Mouse (Mus musculus): Measurements from ENCODE around the gene Kcp.

Kcp gene

DNA sequence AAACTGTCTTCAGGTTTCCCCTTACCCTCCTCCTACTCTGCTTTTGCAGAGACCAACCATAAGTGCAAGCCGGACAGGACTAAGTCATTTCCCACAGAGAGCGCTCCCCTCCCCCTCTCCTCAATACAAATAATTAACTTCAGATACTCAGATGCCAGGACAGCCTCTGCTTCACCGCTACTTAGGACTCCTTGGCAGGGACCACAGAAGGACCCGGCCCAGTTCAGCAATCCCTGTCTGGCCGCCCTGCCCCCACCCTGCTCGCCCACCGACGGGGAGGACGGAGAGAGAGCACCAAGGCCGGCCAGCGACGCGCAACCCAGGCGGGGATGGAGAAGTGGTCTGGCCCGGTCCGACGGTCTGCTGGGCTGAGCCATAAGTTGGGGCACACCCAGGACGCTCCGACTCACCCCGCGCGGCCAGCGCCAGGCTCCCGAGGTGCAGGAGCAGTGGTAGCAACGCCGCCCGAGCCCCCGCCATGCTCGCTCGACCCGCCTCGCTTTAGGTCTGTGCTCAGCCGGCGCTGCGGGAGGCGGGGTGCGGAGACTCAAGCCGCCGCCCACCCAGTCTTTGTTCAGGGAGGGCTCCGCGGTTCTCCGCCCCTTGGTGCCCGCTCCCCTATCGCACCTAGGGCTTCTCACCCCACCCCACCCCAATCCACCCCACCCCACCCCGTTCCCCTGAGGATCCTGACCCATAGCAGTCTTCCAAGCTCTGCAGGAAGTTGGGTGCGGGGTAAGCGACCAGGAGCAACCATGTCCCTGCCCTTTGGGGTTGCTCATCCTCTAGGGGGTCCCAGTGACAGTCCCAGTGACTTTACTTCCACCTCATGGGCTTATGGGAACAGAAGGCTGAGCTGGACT is at the start of gene Kcp:
TSS of gene Kcp (minus strand) at position 506 of the 863 bp plus-strand sequence.
- peak; percentile 67 for DNase-seq

- DNase-seq = no peak
These were observed 49.4 kb upstream of the Kcp start for GRCm38 (mm10) chr6:29557112-29557511.

DNA sequence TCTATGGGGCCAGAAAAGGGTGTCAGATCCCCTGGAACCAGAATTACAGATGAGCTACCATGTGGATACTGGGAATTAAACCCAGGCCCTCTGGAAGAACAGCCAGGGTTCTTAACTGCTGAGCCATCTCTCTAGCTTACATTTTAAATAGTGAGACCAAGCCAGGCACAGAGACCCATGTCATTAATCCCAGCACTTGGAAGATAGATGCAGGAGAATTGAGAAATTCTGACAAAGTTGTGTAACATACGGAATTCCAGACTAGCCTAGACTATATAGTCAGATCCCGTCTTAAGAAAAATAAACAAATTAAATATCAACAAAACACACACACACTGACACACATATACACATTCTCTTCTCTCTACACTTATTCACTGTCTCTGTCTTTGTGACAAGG is 44.8 kb upstream of the Kcp start:
- no peak for DNase-seq

DNA sequence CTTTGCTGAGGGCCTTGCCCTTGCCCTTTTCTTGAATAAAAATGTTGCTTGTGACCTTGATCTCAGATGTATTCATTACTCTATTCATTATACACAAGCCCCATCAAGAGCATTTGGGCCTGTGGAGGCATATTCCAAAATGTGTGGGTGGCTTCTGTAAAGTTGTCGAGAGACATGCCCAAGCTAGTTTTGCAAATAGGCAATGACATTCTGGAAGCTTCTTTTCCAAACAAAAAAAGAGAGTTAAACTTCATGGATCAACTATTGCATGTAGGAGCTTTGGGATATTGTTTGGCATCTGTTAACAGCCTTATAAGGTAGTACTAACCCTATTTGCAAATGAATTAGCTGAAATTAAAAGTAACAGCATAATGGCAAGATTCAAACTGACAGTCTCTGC is 40.3 kb upstream of the Kcp start:
- DNase-seq = no peak

GRCm38 (mm10) chr6:29547582-29547981 is 39.8 kb upstream of the Kcp start:
- DNase-seq = no peak

- DNase-seq = no peak
These were observed 37.9 kb upstream of the Kcp start for GRCm38 (mm10) chr6:29545611-29546010.

DNA sequence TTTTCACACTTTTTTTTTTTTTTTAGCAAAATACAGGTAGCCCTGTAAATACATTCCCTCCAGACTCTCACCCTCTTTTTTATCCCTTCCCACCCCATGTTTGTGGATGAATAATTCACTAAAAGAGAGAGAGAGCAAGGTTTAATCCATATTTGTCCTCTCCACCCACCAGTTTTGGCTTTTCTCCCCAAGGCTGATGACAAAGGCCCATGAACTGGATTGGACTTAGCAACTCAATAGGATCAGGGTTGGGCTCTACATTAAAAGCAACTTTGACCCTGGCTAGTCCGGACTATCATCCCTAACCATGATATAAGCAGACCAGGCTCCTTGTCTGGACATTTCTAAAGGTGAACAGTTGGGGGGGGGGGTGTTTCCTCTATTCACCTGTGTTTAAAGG is 33.2 kb upstream of the Kcp start:
- no peak for DNase-seq

- no peak for DNase-seq
These were observed 32.5 kb upstream of the Kcp start for GRCm38 (mm10) chr6:29540223-29540622.

DNA sequence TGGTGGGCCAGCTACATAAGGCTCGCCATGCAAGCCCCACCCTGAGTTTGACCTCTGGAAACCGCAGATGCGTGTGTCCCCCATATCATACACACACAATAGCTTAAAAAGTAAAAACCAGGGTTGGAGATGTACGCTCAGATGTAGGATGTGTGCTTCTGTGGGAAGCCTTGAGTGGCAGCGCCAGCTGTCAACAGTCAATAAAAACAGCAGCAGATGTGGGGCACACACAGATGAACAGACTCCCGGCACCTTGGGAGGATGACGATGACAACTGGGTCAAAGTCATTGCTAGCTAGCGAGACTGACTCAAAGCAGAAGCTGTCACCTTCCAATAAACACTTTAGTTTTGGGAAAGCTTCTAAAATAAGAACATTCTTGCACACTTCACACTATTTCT is 31.8 kb upstream of the Kcp start:
- DNase-seq = no peak

GRCm38 (mm10) chr6:29537221-29537620 is 29.5 kb upstream of the Kcp start:
- DNase-seq = no peak

GRCm38 (mm10) chr6:29536651-29537193 is 29.0 kb upstream of the Kcp start:
- no peak for DNase-seq

GRCm38 (mm10) chr6:29535316-29535715 is 27.6 kb upstream of the Kcp start:
- peak; percentile 80 for DNase-seq

GRCm38 (mm10) chr6:29530050-29530449 is 22.3 kb upstream of the Kcp start:
- DNase-seq = no peak

DNA sequence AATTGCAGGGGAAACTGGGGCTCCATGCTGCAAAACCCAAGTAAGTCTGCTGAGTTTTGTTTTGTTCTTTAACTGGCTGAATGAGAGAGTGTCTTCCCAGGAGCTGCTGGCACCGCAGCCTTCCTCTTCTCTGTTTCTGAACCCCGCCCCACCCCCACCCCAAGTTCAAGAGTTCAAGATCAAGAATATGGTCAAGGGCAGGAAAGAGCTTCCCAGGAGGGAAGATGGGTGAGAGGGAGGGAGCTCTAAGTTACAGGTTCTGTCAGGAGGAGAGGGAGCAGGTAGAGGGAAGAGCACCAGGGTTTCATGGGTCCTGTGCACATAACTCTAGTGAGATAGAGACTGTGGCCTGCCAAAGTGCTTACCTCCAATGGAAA is 21.7 kb upstream of the Kcp start:
- no peak for DNase-seq

DNA sequence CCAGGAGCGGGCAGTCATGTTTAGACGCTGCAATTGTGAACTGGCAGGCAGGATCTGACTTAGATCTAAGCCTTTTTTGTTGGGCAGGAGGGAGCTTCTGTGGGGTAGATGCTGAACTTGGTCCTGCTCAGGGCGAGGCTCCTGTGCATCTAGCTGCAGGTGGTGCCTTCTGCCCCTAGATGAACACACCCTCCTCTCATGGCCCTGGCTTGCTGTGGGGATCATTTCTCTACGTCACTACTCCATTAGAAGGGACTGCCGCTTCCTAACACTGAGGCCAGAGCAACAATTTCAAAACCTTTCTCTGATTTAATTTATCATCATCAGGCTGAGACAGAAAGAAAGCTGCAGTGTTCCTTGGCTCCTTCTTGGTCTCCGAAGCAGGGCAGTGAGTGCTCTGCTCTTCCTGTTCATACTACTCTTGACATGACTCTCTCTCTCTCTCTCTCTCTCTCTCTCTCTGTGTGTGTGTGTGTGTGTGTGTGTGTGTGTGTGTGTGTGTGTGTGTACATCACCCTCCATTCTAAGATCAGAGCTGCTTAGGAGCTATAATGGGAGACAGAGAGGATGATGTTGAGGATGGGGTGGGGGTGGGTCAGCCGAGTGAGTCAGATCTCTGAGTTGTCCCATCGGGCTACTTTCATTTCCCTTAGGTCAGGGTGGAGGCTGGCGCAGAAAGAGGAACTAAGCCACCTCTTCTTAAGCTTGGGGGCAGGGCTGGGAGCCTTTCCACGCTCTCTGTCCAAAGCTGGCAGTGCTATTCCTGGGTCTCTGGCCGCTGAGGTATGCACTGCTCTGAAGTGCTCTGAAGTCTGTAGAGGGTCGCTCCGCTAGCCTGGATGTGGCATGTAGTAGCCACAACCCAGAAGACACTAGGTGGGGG is 21.1 kb upstream of the Kcp start:
- no peak for DNase-seq

DNA sequence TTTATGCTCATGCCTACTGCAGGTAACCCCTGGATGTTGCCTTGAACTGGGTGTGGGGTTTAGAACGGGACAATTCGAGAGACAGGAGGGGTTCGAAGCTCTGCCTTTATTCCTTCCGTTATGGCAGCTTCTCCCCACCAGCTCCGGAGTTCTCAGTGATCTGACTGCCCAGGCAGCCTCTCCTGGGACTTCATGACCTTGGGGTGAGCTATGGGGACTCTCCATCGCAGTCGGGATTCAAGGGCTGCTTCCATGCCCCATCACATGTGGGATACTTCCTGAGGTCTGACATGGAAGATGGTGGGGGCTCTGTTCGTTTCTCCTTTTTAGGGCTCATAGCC is 20.4 kb upstream of the Kcp start:
- DNase-seq = no peak

GRCm38 (mm10) chr6:29527361-29528164 is 19.8 kb upstream of the Kcp start:
- no peak for DNase-seq

GRCm38 (mm10) chr6:29526281-29527251 is 18.8 kb upstream of the Kcp start, which contains the start of gene Irf5:
TSS of gene Irf5 (plus strand) at chr6:29526625.
- no peak for DNase-seq

GRCm38 (mm10) chr6:29525256-29525655 is 17.5 kb upstream of the Kcp start:
- DNase-seq = no peak

DNA sequence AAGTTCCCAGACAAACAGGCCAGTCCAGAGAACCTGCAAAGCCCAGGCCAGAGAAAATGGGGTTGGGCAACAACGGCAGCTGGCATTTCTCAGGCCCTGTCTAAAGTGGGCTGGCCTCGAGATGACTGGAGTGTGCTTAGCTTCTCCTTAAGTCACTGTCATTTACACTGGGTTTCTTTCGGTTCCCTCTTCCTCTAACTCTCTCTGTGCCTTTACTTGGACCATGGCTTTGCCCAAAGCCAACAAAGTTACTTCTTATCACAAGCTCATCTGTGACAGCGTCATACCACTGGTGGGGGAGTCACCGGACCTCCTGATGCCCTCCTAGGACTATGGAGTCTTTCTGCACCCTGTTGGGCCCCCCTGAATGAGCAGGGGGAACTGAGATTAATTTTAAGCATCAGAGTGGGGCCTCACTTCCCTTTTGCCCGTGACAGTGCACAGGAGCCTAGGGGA is 16.3 kb upstream of the Kcp start:
- DNase-seq = peak; percentile 41

GRCm38 (mm10) chr6:29523301-29524033 is 15.7 kb upstream of the Kcp start:
- DNase-seq = no peak

All from kidney, postnatal 14 days (tissue).